Mouse (Mus musculus) embryonic facial prominence, embryonic 11.5 days (tissue): Measurements from ENCODE around the gene Hspa8. TPM values are rescaled to one million over a fixed set of nuclear protein-coding genes. Genes with fewer than 3 reads are reported as not detected.

Experiments
- ATAC-seq: fragments of 200-750 bp; cut with Nextera tagmentation; replicated peaks from 2 replicates; pipeline ENCODE4 v1.8.0; 2017; ENCODE audit warnings: low read depth; ENCODE audit not compliant: insufficient number of reproducible peaks, low FRiP score, low TSS enrichment
- DNase-seq: peaks from one replicate; pipeline ENCODE4 v3.0.0-alpha.2; 2015; ENCODE audit warnings: low spot score
- H3K27ac ChIP-seq: fragments of 300-500 bp; sonication (generic); replicated peaks from 2 replicates; pipeline ENCODE4 v1.5.1; 2014; ENCODE audit warnings: mild to moderate bottlenecking, low read depth, low read length, control low read depth
- H3K27me3 ChIP-seq: fragments of 300-500 bp; sonication (generic); 2 replicates; pipeline ENCODE4 v1.6.1; 2014; ENCODE audit warnings: mild to moderate bottlenecking, low read length, moderate library complexity, mixed read lengths; ENCODE audit not compliant: control insufficient read depth, insufficient read depth
- H3K36me3 ChIP-seq: fragments of 300-500 bp; sonication (generic); replicated peaks from 2 replicates; pipeline ENCODE4 v1.6.1; 2014; ENCODE audit warnings: low read depth, mild to moderate bottlenecking, low read length, moderate library complexity, mixed read lengths; ENCODE audit not compliant: control insufficient read depth, insufficient read depth
- H3K4me1 ChIP-seq: fragments of 300-500 bp; sonication (generic); 2 replicates; pipeline ENCODE4 v1.6.1; 2014; ENCODE audit warnings: low read length, mixed read lengths; ENCODE audit not compliant: control insufficient read depth, insufficient read depth
- H3K4me2 ChIP-seq: fragments of 300-500 bp; sonication (generic); 2 replicates; pipeline ENCODE4 v1.6.1; 2014; ENCODE audit warnings: low read depth, mild to moderate bottlenecking, control low read depth, low read length, moderate library complexity
- H3K4me3 ChIP-seq: fragments of 300-500 bp; sonication (generic); 2 replicates; pipeline ENCODE4 v1.5.1; 2014; ENCODE audit warnings: low read depth, low read length, control low read depth
- H3K9ac ChIP-seq: fragments of 300-500 bp; sonication (generic); replicated peaks from 2 replicates; pipeline ENCODE4 v1.6.1; 2014; ENCODE audit warnings: mild to moderate bottlenecking, control low read depth, low read length
- H3K9me3 ChIP-seq: fragments of 300-500 bp; sonication (generic); replicated peaks from 2 replicates; pipeline ENCODE4 v1.6.1; 2016; ENCODE audit warnings: mild to moderate bottlenecking, low read length, inconsistent platforms, mixed read lengths; ENCODE audit not compliant: control insufficient read depth
- WGBS: fragments of 180-500 bp; shearing (Covaris S2); extraction: QIAGEN DNeasy Blood & Tissue Kit; methylation state at CpG from one replicate; pipeline ENCODE4 v1.1.7; 2014; 5-methylcytosine and 5-hydroxymethylcytosine counted together
- polyA plus RNA-seq: library from polyadenylated mRNA; unstranded; fragments of >200 nt; fragmentation: Nextera tagmentation; extraction: Ambion mirVana; gene quantifications from 2 replicates; pipeline ENCODE4 v1.2.1, GENCODE M21; 2014

Gene Hspa8
- 4,013 and 4,203 TPM in 2 replicates for polyA plus RNA-seq

- Histone ChIP-seq H3K4me2 (peak within 1 kb of the TSS; percentile 66), H3K9me3 (no peaks in the 10 kb centered on the region), H3K27ac (peak within 1 kb of the TSS; percentile 91), H3K27me3 (no peaks in the 10 kb centered on the region), H3K4me1 (no peaks in the 10 kb centered on the region), H3K9ac (peak within 1 kb of the TSS; percentile 99), H3K36me3 (peaks cover 6% of the 10 kb centered on the region), H3K4me3 (peak within 1 kb of the TSS; percentile 99)
- WGBS, result under 1% methylated on average over 66 of the region's 83 CpGs
- ATAC-seq, result peak; percentile 97
- peak; percentile 99 for DNase-seq
Measured at GRCm38 (mm10) chr9:40800675-40801612, at the start of gene Hspa8. TSS of gene Hspa8 (plus strand) at chr9:40800984.

DNA sequence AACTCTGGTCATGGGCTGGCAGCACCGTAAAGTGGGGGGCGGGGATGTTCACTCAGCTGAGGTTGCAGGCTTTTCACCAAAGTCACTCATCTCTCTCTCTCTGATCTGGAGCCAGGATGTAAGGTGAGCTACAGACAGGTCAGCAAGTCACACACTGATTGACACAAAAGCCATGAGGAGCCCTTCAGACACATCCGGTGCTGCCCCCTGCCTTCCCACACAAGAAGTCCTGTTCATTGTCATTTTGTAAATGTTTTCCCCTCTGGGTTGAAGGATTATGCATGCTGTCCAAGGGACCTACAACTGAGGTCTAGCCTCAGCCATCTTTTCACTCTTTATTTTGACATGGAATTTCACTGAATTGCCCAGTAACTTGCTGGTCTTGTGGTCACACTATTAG lies 49.0 kb upstream of the Hspa8 start:
- H3K27ac ChIP-seq, result no peak overlapping the region
- H3K4me2 ChIP-seq, result no peak overlapping the region

DNA sequence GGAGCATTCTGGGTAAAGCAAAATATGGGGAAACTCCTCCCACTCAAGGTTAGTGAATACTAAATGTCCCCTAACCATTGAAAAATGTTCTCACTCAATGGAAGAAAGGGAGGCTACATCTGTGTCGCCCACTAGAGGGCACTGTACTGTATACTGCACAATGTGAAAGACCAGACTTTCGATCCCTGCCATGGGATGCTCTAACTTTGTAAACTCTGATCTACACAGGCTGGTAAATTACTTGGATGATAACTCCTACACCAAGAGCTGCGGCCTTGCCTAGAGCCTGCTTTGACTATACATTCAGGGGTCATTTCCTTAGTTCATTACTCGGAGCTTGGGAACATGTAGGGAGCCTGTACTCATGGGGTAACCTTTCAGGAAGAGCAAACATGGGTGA lies 44.4 kb upstream of the Hspa8 start:
- Histone ChIP-seq H3K9me3 (no peaks in the 10 kb centered on the region), H3K4me3 (no peak overlapping the region), H3K4me2 (no peak overlapping the region), H3K27me3 (no peaks in the 10 kb centered on the region), H3K4me1 (peaks cover 7% of the 10 kb centered on the region; the same call in 1 of the 2 replicates), H3K36me3 (no peaks in the 10 kb centered on the region), H3K9ac (no peak overlapping the region), H3K27ac (peak overlapping the region; percentile 43)
- 20% methylated on average over 4 of the region's 4 CpGs for WGBS
- ATAC-seq, result no peak
- peak; percentile 89 for DNase-seq

More for the DNA sequence above, 49.0 kb upstream of the Hspa8 start:
- DNase-seq (no peak), ATAC-seq (peak; percentile 39; the same call in 1 of the 2 replicates)
- H3K4me3 ChIP-seq, result no peak overlapping the region
- H3K27me3 ChIP-seq, result no peaks in the 10 kb centered on the region
- no peaks in the 10 kb centered on the region for H3K36me3 ChIP-seq
- H3K4me1 ChIP-seq, result peaks cover 3% of the 10 kb centered on the region; the same call in 1 of the 2 replicates
- H3K9ac ChIP-seq, result no peak overlapping the region
- H3K9me3 ChIP-seq, result no peaks in the 10 kb centered on the region
- WGBS, result 35% methylated on average over 3 of the region's 3 CpGs

- Histone ChIP-seq H3K27ac (peak overlapping the region; percentile 43), H3K9ac (peak overlapping the region; percentile 28), H3K36me3 (no peaks in the 10 kb centered on the region), H3K9me3 (no peaks in the 10 kb centered on the region), H3K4me1 (peaks cover 7% of the 10 kb centered on the region; the same call in 1 of the 2 replicates), H3K4me2 (peak overlapping the region; percentile 38), H3K27me3 (no peaks in the 10 kb centered on the region), H3K4me3 (no peak overlapping the region)
- 10% methylated on average over 12 of the region's 12 CpGs for WGBS
- ATAC-seq (peak; percentile 72), DNase-seq (peak; percentile 85)
Measured at GRCm38 (mm10) chr9:40757105-40757626, 43.6 kb upstream of the Hspa8 start.

DNA sequence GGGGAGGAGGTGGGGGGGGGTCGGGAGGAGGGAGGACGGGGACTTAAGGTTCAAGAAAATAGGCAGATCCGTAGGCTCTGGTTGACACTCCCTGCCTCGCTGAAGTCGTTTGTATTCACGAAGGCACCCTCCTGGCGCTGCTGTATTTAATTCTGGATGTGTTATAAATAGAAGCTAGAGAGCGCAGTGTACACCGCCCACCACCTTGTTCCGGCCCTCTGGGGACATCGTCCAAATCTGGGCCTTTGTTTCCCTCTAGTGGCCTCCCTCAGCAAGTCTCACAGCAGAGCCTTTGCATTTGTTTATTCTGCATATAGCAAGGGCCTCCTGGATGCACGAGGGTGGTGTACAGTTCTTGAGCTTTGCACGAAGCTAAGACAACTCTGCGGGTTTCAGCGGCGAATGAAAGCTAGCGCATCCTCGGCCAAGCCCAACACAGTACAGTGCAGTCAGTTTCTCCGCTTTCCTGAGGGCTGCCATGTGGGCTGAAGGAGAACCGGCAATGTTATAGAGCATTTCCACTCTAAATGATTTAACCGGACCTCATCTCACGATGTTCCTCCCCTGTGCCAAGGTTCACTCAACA lies 43.0 kb upstream of the Hspa8 start:
- Histone ChIP-seq H3K4me1 (peaks cover 7% of the 10 kb centered on the region; the same call in 1 of the 2 replicates), H3K4me3 (no peak overlapping the region), H3K9ac (peak overlapping the region; percentile 29), H3K4me2 (peak overlapping the region; percentile 38), H3K36me3 (no peaks in the 10 kb centered on the region), H3K27me3 (no peaks in the 10 kb centered on the region), H3K27ac (peak overlapping the region; percentile 62; the same call in 1 of the 2 replicates), H3K9me3 (no peaks in the 10 kb centered on the region)
- WGBS, result 11% methylated on average over 20 of the region's 22 CpGs
- ATAC-seq, result peak; percentile 81
- DNase-seq, result peak; percentile 85

DNA sequence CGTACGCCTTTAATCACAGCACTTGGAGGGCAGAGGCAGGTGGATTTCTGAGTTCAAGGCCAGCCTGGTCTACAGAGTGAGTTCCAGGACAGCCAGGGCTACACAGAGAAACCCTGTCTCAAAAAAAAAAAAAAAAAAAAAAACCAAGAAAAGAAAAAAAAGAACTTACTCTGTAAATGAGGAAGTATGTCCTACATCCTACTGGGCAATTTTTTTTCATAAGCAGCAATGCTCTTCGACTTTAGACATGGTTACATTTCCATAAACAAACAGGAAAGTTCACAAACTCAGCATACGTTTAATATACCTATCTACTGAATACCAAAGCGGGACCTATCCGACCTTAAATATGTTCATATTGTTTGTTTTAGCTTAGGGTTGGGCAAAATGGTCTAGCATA lies 38.4 kb upstream of the Hspa8 start:
- Histone ChIP-seq H3K9me3 (no peaks in the 10 kb centered on the region), H3K4me2 (no peak overlapping the region), H3K27me3 (no peaks in the 10 kb centered on the region), H3K4me1 (no peaks in the 10 kb centered on the region; the same call in 1 of the 2 replicates), H3K9ac (no peak overlapping the region), H3K4me3 (no peak overlapping the region), H3K36me3 (peaks cover 2% of the 10 kb centered on the region), H3K27ac (no peak overlapping the region)
- no peak for ATAC-seq
- WGBS, result 93% methylated on average over 6 of the region's 6 CpGs
- DNase-seq, result no peak

GRCm38 (mm10) chr9:40764887-40765580 lies 35.8 kb upstream of the Hspa8 start:
- Histone ChIP-seq H3K9ac (no peak overlapping the region), H3K9me3 (no peaks in the 10 kb centered on the region), H3K4me3 (no peak overlapping the region), H3K36me3 (peaks cover 2% of the 10 kb centered on the region), H3K4me1 (no peaks in the 10 kb centered on the region), H3K4me2 (no peak overlapping the region), H3K27me3 (no peaks in the 10 kb centered on the region), H3K27ac (no peak overlapping the region)
- no peak for DNase-seq
- WGBS, result 90% methylated on average over 8 of the region's 9 CpGs
- no peak for ATAC-seq
